Mouse (Mus musculus): Measurements from ENCODE around the gene Olfr1061.
"Not testable (repeated sequence)": the region's sequence is repeated elsewhere in the genome, so short reads cannot be mapped to it uniquely, and the experiment has no call there.

Gene Olfr1061

DNA sequence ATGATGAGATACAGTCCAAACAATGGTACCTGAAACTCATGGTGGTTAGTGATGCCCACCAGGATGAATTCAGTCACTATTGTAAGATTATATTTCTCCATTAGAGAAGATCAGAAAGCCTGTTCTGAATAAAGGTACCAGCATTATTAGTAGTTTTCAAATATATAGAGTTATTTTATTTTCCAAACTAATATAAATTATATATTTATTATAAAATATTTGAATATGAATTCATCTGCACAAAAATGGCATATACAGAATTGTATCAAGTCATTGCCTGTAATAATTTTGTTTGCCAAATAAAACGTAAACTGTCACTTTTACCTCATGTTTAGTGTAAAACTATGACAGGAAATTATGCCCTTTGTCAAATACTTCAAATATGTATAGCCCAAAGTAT, at the start of gene Olfr1061:
TSS of gene Olfr1061 (minus strand) at position 101 of the 400 bp plus-strand sequence.
- DNase-seq (ENCODE audit: low read depth, low spot score), result no peak

DNA sequence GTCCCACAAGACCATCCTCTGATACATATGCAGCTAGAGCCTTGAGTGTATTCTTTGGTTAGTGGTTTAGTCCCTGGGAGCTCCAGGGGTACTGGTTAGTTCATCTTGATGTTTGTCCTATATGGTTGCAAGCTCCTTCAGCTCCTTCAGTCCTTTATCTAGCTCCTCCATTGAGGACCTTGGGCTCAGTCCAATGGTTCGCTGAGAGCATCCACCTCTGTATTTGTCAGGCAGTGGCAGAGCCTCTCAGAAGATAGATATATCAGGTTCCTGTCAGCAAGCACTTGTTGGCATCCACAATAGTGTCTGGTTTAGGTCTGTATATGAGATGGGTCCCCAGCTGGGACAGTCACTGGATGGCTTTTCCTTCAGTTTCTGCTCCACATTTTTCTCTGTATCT, 46.6 kb upstream of the Olfr1061 start:
- DNase-seq (ENCODE audit: low read depth, low spot score), result no peak

DNA sequence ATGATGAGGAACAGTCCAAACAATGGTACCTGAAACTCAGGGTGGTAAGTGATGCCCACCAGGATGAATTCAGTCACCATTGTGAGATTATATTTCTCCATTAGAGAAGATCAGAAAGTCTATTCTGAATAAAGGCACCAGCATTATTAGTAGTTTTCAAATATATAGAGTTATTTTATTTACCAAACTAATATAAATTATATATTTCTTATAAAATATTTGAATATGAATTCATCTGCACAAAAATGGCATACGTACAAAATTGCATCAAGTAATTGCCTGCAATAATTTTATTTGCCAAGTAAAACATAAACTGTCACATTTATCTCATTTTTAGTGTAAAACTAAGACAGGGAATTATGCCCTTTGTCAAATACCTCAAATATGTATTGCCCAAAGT, 42.3 kb upstream of the Olfr1061 start, which contains the start of gene Olfr1066:
TSS of gene Olfr1066 (minus strand) at position 101 of the 400 bp plus-strand sequence.
- DNase-seq (ENCODE audit: low read depth, low spot score), result no peak

DNA sequence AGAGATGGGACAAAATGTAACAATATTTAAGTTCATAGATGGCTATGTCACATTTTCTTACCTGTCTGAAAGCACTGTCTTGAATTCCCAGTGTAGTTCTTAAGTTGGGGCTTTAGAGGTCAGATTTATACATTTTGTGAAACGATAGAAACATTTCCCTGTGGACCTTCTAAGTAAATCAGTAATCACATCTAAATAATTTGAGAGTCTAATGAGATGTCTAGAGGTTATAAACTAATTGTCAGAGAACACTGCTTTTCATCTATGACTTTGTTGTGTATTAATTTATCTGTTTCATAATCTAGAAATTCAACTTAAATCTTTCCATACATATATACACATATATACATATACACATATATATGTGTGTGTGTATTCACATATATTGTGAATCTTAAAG, 36.6 kb upstream of the Olfr1061 start, which contains the start of gene Olfr1065:
TSS of gene Olfr1065 (minus strand) at position 101 of the 400 bp plus-strand sequence.
- not testable (repeated sequence) for DNase-seq (ENCODE audit: low read depth, low spot score)

DNA sequence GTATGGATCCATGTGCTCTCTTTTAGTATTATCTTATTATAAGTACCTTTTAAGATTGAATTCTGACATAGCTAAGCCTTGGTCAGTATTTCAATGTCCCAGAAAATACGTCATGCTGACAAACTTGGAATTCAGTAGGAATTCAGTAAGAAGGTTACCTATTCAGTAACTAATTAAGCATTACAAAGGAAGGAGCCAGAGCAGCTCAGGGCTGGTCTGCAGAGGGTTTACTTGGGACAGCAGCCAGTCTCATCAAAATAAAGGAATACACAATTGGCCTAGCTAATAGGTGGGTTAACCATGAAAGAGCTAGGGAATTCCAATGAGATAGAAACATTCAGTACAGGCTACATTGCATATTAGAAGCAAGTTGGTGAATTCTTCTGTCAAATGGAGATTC, 28.3 kb upstream of the Olfr1061 start:
- DNase-seq (ENCODE audit: low read depth, low spot score), result not testable (repeated sequence)

DNA sequence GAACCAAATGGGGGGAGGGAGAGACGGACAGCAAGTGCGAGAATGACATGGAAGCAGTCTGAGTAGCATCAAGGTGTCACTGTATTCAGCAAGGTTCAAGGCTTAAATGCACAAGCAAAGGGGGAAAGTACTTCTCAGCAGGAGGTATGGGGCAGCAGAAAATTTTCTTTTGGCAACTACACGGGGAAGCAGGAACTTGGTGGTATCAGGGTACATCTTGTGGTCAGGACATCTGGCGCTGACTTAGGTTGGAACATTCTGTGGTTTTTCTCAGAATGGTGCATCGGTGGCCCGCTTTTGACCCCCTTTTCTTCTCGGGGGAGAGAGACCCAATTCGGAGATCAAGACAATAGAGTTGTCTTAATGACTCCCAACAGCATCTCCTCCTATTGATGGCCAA, 14.7 kb upstream of the Olfr1061 start:
- DNase-seq (ENCODE audit: low read depth, low spot score), result not testable (repeated sequence)

DNA sequence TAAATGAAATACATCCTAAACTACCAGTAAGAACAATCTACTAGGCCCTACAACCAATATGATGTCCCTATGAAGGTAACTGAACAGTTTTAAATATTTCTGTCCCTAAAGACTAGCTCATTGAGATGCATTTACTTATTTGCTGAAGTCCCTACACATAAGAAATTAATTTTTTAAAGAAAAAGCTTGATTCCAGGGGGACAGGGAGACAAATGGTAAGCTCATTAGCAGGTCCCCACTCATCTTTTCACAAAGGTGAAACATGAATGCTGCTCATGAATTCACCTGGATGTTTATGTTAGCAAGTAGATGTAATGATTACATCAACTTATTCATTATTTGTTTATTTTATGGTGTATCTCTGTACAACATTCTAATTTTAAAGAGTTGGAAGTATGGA, 12.8 kb upstream of the Olfr1061 start, which contains the start of gene Olfr1062:
TSS of gene Olfr1062 (minus strand) at position 101 of the 400 bp plus-strand sequence.
- not testable (repeated sequence) for DNase-seq (ENCODE audit: low read depth, low spot score)

DNA sequence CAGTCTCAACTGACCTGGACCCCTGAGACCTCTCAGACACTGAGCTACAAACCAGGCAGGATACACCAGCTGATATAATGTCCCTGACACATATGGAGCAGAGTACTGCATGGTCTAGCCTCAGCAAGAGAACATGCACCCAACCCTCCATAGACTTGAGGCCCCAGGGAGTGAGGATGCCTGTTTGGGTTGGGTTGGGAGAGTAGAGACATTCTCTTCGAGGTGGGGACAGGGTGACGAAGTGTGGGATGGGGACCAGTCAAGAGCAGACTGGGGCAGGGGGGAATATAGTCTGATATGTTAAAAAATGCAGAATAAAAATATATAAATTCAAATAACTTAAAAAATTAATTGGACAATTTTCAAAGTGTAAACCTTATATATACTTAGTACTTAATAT, 18.7 kb downstream of the Olfr1061 start:
- DNase-seq (ENCODE audit: low read depth, low spot score), result no peak

DNA sequence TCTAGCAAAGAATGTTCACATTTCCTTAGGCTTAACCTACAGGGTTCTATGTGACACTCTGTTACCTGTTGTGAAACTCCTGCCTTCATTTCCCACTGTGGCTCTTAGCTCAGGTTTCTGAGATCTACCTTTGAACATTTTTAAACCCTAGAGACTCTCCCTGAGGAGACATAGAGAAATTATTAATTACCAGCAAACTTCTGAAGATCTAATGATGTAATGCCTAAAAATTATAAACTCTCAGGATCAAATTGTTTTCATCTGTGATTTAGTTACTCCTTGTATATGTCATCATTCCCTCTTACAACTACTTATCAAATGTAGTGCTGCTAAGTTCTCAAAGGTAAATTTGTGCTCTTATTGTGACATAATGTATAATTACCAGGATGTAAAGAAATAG, 25.4 kb downstream of the Olfr1061 start, which contains the start of gene Olfr1058:
TSS of gene Olfr1058 (minus strand) at position 101 of the 400 bp plus-strand sequence.
- not testable (repeated sequence) for DNase-seq (ENCODE audit: low read depth, low spot score)

DNA sequence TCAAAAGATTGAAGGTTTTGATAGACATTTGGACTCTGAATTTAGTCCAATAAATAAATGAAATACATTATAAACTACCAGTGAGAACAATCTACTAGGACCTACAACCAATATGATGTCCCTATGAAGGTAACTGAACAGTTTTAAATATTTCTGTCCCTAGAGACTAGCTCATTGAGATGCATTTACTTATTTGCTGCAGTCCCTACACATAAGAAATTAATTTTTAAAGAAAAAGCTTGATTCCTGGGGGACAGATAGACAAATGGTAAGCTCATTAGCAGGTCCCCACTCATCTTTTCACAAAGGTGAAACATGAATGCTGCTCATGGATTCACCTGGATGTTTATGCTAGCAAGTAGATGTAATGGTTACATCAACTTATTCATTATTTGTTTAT, 35.6 kb downstream of the Olfr1061 start, which contains the start of gene Olfr1057:
TSS of gene Olfr1057 (minus strand) at position 101 of the 400 bp plus-strand sequence.
- no peak for DNase-seq (ENCODE audit: low read depth, low spot score)

DNA sequence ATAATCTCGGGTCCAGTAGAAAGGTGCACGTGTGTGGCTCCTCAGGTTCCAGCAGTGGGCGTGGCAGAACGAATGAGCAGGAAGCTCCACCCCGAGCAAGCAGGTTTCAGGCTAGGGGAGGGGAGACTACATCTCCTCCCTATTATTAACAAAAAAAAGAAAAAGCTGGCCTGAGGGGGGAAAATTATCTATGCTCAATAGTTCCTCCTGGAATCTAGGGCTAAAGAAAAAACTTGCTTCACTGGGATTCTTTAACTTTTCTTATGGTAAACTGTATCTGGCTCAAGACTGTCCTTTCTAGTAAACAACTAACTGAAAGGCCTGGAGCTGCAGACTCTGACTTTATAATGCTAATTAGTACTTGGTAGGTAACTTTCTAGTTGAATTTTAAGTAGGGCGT, 47.5 kb downstream of the Olfr1061 start:
- not testable (repeated sequence) for DNase-seq (ENCODE audit: low read depth, low spot score)

Measured in brain, adult 2 months (tissue).